Mouse (Mus musculus) kidney, adult 2 months (tissue): ENCODE data around the gene Ptprk.

ENCODE experiments used
- CTCF ChIP-seq: fragments of 200-500 bp; conservative IDR thresholded peaks from 2 replicates; pipeline ENCODE4 v1.5.1; 2011; ENCODE audit warnings: low read depth, mild to moderate bottlenecking, control low read depth, low read length, moderate library complexity, mixed read lengths; ENCODE audit not compliant: insufficient read depth, insufficient read length
- POLR2A ChIP-seq: fragments of 200-500 bp; IDR thresholded peaks from one replicate; pipeline ENCODE4 v1.6.1; 2011; ENCODE audit warnings: low read depth, low read length, control low read depth

DNA sequence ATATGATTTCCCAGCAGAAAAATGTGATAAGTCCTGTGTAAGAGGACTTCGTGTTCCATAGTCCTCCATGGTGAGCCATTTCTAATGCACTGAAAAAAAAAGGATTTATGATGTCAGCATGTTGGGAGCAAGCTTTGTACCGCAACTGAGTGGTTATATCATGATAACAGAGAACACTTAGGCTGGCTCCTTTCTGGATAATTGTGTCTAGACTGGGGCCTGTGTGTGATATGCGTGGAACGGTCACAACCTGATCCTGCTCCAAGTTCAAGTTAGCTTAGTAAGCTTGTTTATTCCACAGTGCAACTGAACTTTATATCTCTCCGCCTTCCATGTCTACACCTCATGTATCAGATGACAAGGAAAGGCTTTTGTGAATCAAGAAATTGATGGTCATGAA lies 260.6 kb downstream of the Ptprk start:
- TF ChIP-seq POLR2A (no peak), CTCF (no peak)
